In genomic region chr17:28697290-28698195, GRCm38 (mm10) we compare ENCODE assay signal across 8 mouse cellular contexts. TPM values are rescaled to one million over a fixed set of nuclear protein-coding genes. Genes with fewer than 3 reads are reported as not detected.
A peak's percentile ranks its signal among the peaks of the same experiment; 100 is the strongest.
DNase-seq lines count a peak whose midpoint lies in the region; ATAC-seq and TF ChIP-seq lines count a peak whose summit lies in the region.

No protein-coding gene starts in this region.

- H3K9me3 ChIP-seq in forebrain, embryonic 13.5 days (replicated peaks), result no peaks in the 10 kb centered on the region
- H3K9me3 ChIP-seq in forebrain, embryonic 12.5 days, result no peaks in the 10 kb centered on the region
- no peaks in the 10 kb centered on the region for H3K9me3 ChIP-seq in limb, embryonic 13.5 days
- H3K9me3 ChIP-seq in limb, embryonic 10.5 days (replicated peaks), result no peaks in the 10 kb centered on the region
- H3K9me3 ChIP-seq in heart, postnatal 0 days (replicated peaks; ENCODE audit: control insufficient read depth, low read length), result no peaks in the 10 kb centered on the region

- 76% methylated on average over 13 of the region's 13 CpGs for WGBS in forebrain, embryonic 13.5 days
- WGBS in forebrain, embryonic 12.5 days, result 76% methylated on average over 13 of the region's 13 CpGs
- 80% methylated on average over 13 of the region's 13 CpGs for WGBS in limb, embryonic 13.5 days
- WGBS in limb, embryonic 10.5 days, result 88% methylated on average over 13 of the region's 13 CpGs
- WGBS in heart, postnatal 0 days, result 60% methylated on average over 13 of the region's 13 CpGs

- peak overlapping the region; percentile 57 for H3K27ac ChIP-seq in forebrain, embryonic 13.5 days
- no peak overlapping the region for H3K27ac ChIP-seq in forebrain, embryonic 12.5 days
- no peak overlapping the region for H3K27ac ChIP-seq in limb, embryonic 13.5 days
- H3K27ac ChIP-seq in limb, embryonic 10.5 days, result no peak overlapping the region
- peak overlapping the region; percentile 51 for H3K27ac ChIP-seq in bone marrow macrophage, adult 2 months (ENCODE audit: insufficient read depth, low read depth, low read length)
- H3K27ac ChIP-seq in heart, postnatal 0 days (ENCODE audit: low read depth), result peak overlapping the region; percentile 22

- H3K4me1 ChIP-seq in forebrain, embryonic 13.5 days, result peaks cover 49% of the 10 kb centered on the region
- H3K4me1 ChIP-seq in forebrain, embryonic 12.5 days, result peaks cover 35% of the 10 kb centered on the region
- H3K4me1 ChIP-seq in limb, embryonic 13.5 days, result peaks cover 57% of the 10 kb centered on the region
- H3K4me1 ChIP-seq in limb, embryonic 10.5 days, result peaks cover 43% of the 10 kb centered on the region
- peaks cover 69% of the 10 kb centered on the region for H3K4me1 ChIP-seq in bone marrow macrophage, adult 2 months (ENCODE audit: control insufficient read depth, insufficient read depth, low read length)
- H3K4me1 ChIP-seq in heart, postnatal 0 days (ENCODE audit: control insufficient read depth, insufficient read depth), result peaks cover 35% of the 10 kb centered on the region

- TF ChIP-seq POLR2A in bone marrow macrophage, adult 2 months (IDR thresholded peaks at IDR 0.05; ENCODE audit: borderline replicate concordance, low read depth, low read length), result 0 out of 2 replicates have a peak, but pooled peaks have one; percentile 7

- H3K4me3 ChIP-seq in forebrain, embryonic 13.5 days, result no peak overlapping the region
- H3K4me3 ChIP-seq in forebrain, embryonic 12.5 days (replicated peaks), result no peak overlapping the region
- H3K4me3 ChIP-seq in limb, embryonic 13.5 days, result no peak overlapping the region
- H3K4me3 ChIP-seq in limb, embryonic 10.5 days, result no peak overlapping the region
- no peak overlapping the region for H3K4me3 ChIP-seq in bone marrow macrophage, adult 2 months (ENCODE audit: insufficient read depth, low read length)
- no peak overlapping the region for H3K4me3 ChIP-seq in heart, postnatal 0 days (ENCODE audit: low read depth, low read length)

- TF ChIP-seq CTCF in bone marrow macrophage, adult 2 months (IDR thresholded peaks at IDR 0.05; ENCODE audit: low read depth, low read length), result no peak
- no peak for TF ChIP-seq CTCF in heart, postnatal 0 days (IDR thresholded peaks at IDR 0.05; ENCODE audit: low read depth)

- H3K36me3 ChIP-seq in forebrain, embryonic 13.5 days (ENCODE audit: poor library complexity, severe bottlenecking), result no peaks in the 10 kb centered on the region
- no peaks in the 10 kb centered on the region for H3K36me3 ChIP-seq in forebrain, embryonic 12.5 days (replicated peaks)
- peaks cover 3% of the 10 kb centered on the region; the same call in 1 of the 2 replicates for H3K36me3 ChIP-seq in limb, embryonic 13.5 days
- peaks cover 14% of the 10 kb centered on the region for H3K36me3 ChIP-seq in limb, embryonic 10.5 days
- H3K36me3 ChIP-seq in heart, postnatal 0 days (replicated peaks; ENCODE audit: control insufficient read depth, insufficient read depth, low read length), result no peaks in the 10 kb centered on the region

- H3K27me3 ChIP-seq in forebrain, embryonic 13.5 days, result no peaks in the 10 kb centered on the region
- H3K27me3 ChIP-seq in forebrain, embryonic 12.5 days, result no peaks in the 10 kb centered on the region
- no peaks in the 10 kb centered on the region for H3K27me3 ChIP-seq in limb, embryonic 13.5 days
- no peaks in the 10 kb centered on the region for H3K27me3 ChIP-seq in limb, embryonic 10.5 days (ENCODE audit: low read depth, poor library complexity, severe bottlenecking)
- no peaks in the 10 kb centered on the region for H3K27me3 ChIP-seq in heart, postnatal 0 days (ENCODE audit: control insufficient read depth, insufficient read depth, low read length)

- DNase-seq in limb, embryonic 10.5 days (ENCODE audit: low spot score), result no peak
- DNase-seq in heart, postnatal 0 days (ENCODE audit: low spot score), result no peak
- DNase-seq in urinary bladder, postnatal 10 days (ENCODE audit: low spot score), result no peak

- ATAC-seq in forebrain, embryonic 13.5 days, result no peak
- ATAC-seq in forebrain, embryonic 12.5 days (ENCODE audit: low FRiP score), result no peak
- ATAC-seq in limb, embryonic 13.5 days (ENCODE audit: low FRiP score, low read depth), result no peak; the same call in 1 of the 2 replicates
- ATAC-seq in heart, postnatal 0 days (ENCODE audit: insufficient read depth, low read depth), result peak; percentile 21; the same call in 1 of the 2 replicates
- peak; percentile 73 for ATAC-seq in monocyte, adult 5-6 weeks (replicated peaks; ENCODE audit: insufficient number of reproducible peaks, low FRiP score, low TSS enrichment, poor library complexity, severe bottlenecking)

- 0 out of 2 replicates have a peak overlapping the region, but pooled peaks have one; percentile 6 for H3K9ac ChIP-seq in forebrain, embryonic 13.5 days
- no peak overlapping the region for H3K9ac ChIP-seq in forebrain, embryonic 12.5 days
- no peak overlapping the region for H3K9ac ChIP-seq in limb, embryonic 13.5 days
- no peak overlapping the region for H3K9ac ChIP-seq in heart, postnatal 0 days (replicated peaks; ENCODE audit: low read depth, low read length)

- no peak overlapping the region for H3K4me2 ChIP-seq in forebrain, embryonic 13.5 days
- H3K4me2 ChIP-seq in forebrain, embryonic 12.5 days, result no peak overlapping the region
- H3K4me2 ChIP-seq in limb, embryonic 13.5 days (replicated peaks), result 0 out of 2 replicates have a peak overlapping the region, but pooled peaks have one; percentile 7
- H3K4me2 ChIP-seq in heart, postnatal 0 days (ENCODE audit: low read depth, low read length), result no peak overlapping the region

- TF ChIP-seq EP300 in heart, postnatal 0 days (IDR thresholded peaks at IDR 0.05; ENCODE audit: low read depth), result no peak

RNA-seq across cellular contexts. Expression of gene Mapk14, which starts 6.4 kb away (rescaled TPM):
- 27.1 and 29.6 TPM in 2 replicates for polyA plus RNA-seq in forebrain, embryonic 13.5 days (2015; fragmentation: Nextera tagmentation; extraction: Ambion mirVana)
- polyA plus RNA-seq in forebrain, embryonic 12.5 days (2016; fragmentation: Nextera tagmentation; extraction: Ambion mirVana), result 38.0 and 39.8 TPM in 2 replicates
- polyA plus RNA-seq in limb, embryonic 13.5 days (2015; fragmentation: Nextera tagmentation; extraction: Ambion mirVana), result 37.1 and 37.8 TPM in 2 replicates
- 47.5 and 50.7 TPM in 2 replicates for polyA plus RNA-seq in limb, embryonic 10.5 days (2016; fragmentation: Nextera tagmentation; extraction: Ambion mirVana)
- 192 and 195 TPM in 2 replicates for polyA plus RNA-seq in bone marrow macrophage, adult 2 months (2012; ENCODE audit: insufficient read depth, insufficient read length, missing spikeins)
- 29.5 and 47.7 TPM in 2 replicates for total RNA-seq in heart, postnatal 0 days (2014; rRNA removed; ENCODE audit: low replicate concordance)
- polyA plus RNA-seq in heart, postnatal 0 days (2015; fragmentation: Nextera tagmentation; extraction: Ambion mirVana), result 17.8 and 19.4 TPM in 2 replicates
- total RNA-seq in monocyte, adult 5-6 weeks (2017), result 157 to 202 TPM (median 181 TPM) in 3 replicates

RNA-seq across cellular contexts. Expression of gene Slc26a8, which starts 7.5 kb away (rescaled TPM):
- polyA plus RNA-seq in forebrain, embryonic 13.5 days (2015; fragmentation: Nextera tagmentation; extraction: Ambion mirVana), result 0.86 and 0.99 TPM in 2 replicates
- polyA plus RNA-seq in forebrain, embryonic 12.5 days (2016; fragmentation: Nextera tagmentation; extraction: Ambion mirVana), result 0.80 and 0.90 TPM in 2 replicates
- polyA plus RNA-seq in limb, embryonic 13.5 days (2015; fragmentation: Nextera tagmentation; extraction: Ambion mirVana), result 0.98 and 1.2 TPM in 2 replicates
- 0.49 TPM in 1 of 2 replicates, not detected in the other for polyA plus RNA-seq in limb, embryonic 10.5 days (2016; fragmentation: Nextera tagmentation; extraction: Ambion mirVana)
- 0.95 TPM in 1 of 2 replicates, not detected in the other for polyA plus RNA-seq in bone marrow macrophage, adult 2 months (2012; ENCODE audit: insufficient read depth, insufficient read length, missing spikeins)
- total RNA-seq in heart, postnatal 0 days (2014; rRNA removed; ENCODE audit: low replicate concordance), result not detected in 2 replicates
- polyA plus RNA-seq in heart, postnatal 0 days (2015; fragmentation: Nextera tagmentation; extraction: Ambion mirVana), result 0.29 and 0.36 TPM in 2 replicates
- total RNA-seq in monocyte, adult 5-6 weeks (2017), result 0.97 to 1.5 TPM in 2 of 3 replicates, not detected in the other

RNA-seq across cellular contexts. Expression of gene AC170998.1, which starts 28.3 kb away (rescaled TPM):
- polyA plus RNA-seq in forebrain, embryonic 13.5 days (2015; fragmentation: Nextera tagmentation; extraction: Ambion mirVana), result 2.1 and 3.5 TPM in 2 replicates
- polyA plus RNA-seq in forebrain, embryonic 12.5 days (2016; fragmentation: Nextera tagmentation; extraction: Ambion mirVana), result 3.0 and 3.6 TPM in 2 replicates
- polyA plus RNA-seq in limb, embryonic 13.5 days (2015; fragmentation: Nextera tagmentation; extraction: Ambion mirVana), result 3.2 and 3.7 TPM in 2 replicates
- polyA plus RNA-seq in limb, embryonic 10.5 days (2016; fragmentation: Nextera tagmentation; extraction: Ambion mirVana), result 3.9 and 4.0 TPM in 2 replicates
- polyA plus RNA-seq in bone marrow macrophage, adult 2 months (2012; ENCODE audit: insufficient read depth, insufficient read length, missing spikeins), result 4.0 and 11.4 TPM in 2 replicates
- not detected in 2 replicates for total RNA-seq in heart, postnatal 0 days (2014; rRNA removed; ENCODE audit: low replicate concordance)
- 1.00 and 1.2 TPM in 2 replicates for polyA plus RNA-seq in heart, postnatal 0 days (2015; fragmentation: Nextera tagmentation; extraction: Ambion mirVana)
- 10.1 to 17.4 TPM in 2 of 3 replicates, not detected in the other for total RNA-seq in monocyte, adult 5-6 weeks (2017)

Comparison
In these comparisons a context has a peak if more than half of its experiments do, and no peak if none do; other contexts are left out.
1. H3K27ac ChIP-seq: peak in forebrain, embryonic 13.5 days (single experiment), bone marrow macrophage, adult 2 months (single experiment) and heart, postnatal 0 days (single experiment); none in forebrain, embryonic 12.5 days (single experiment), limb, embryonic 13.5 days (single experiment) and limb, embryonic 10.5 days (single experiment).
2. ATAC-seq: peak in heart, postnatal 0 days (single experiment) and monocyte, adult 5-6 weeks (single experiment); none in forebrain, embryonic 13.5 days (single experiment), forebrain, embryonic 12.5 days (single experiment) and limb, embryonic 13.5 days (single experiment).